Mouse (Mus musculus) adrenal gland, adult (tissue): ENCODE measurements at regions not wholly inside any gene's neighbourhood (a gene's known extent, or its start where the extent isn't known, plus 50 kb on each side); places are given as distances from the start of the nearest gene placed in this dataset.

ENCODE experiments used
- DNase-seq, 2 experiments: peaks; one replicate each; pipeline ENCODE4 v3.0.0; 2022 to 2023; ENCODE audit warnings: low spot score in 1 of 2; ENCODE audit not compliant: inconsistent age in 2 of 2

GRCm38 (mm10) chr8:7853169-7853568, 807.9 kb downstream of the Efnb2 start:
- no peak for DNase-seq

- no peak for DNase-seq
Observed at GRCm38 (mm10) chr8:7850573-7850972, 810.5 kb downstream of the Efnb2 start.

DNA sequence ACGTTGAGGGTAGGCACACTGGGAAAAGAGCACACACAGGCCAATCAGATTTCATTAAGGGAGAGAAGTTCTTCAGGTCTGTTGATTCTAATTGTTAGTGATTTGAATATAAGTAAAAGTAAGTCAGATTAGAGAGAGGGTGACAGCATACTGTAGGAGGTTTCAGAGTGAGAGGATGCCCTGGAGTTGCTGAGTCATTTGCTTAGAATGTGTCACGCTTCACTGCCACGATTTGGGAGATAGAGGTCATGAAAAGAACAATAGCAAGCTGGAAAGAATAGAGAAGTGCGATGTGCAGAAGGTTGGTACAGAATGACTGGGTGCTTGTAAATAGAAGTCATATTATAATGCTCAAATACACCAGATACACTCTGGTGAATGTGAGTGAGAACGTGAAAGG, 829.1 kb downstream of the Efnb2 start:
- DNase-seq, result no peak

DNA sequence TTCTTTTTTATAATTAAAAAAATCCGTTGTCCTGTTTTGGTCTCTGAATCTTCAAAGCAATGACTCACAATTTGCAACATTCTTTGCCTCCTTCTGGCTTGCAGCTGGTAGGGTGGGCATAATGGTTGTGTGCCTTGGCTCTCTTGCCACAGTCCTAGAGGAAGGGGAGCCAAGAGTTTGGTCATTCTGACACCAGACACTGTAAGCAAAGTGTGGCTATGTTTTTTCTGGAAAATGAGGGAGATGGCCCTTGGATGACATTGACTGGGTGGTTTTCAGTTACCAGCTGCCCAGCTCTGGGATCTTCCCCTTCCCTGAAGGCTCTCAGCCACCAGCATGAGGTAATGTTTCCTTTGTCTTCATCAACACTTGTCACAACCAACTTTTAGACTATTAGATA, 833.2 kb downstream of the Efnb2 start:
- DNase-seq, result no peak

- no peak for DNase-seq
Observed at GRCm38 (mm10) chr8:7808395-7808794, 852.6 kb downstream of the Efnb2 start.

- DNase-seq, result no peak
Observed at GRCm38 (mm10) chr8:7799221-7799620, 861.8 kb downstream of the Efnb2 start.

DNA sequence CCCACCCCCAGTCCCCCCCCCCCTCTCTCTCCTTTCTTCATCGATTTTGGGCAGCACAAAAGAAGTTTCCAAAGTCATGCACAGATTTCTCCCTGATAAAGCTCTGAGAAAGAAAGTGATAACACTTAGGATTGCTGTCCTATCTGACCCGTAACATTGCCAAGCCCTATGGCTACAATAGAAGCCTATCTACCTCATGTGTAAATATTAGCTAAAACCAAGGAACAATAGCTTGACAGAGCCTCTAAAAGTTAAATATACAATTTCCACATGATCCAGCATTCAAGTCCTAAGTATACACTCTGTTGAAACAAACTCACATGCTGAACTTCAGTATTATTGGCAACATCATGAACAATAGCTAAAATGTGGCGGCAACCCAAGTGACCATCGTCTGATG, 864.9 kb downstream of the Efnb2 start:
- DNase-seq, result peak in 1 of 2 experiments; percentile 5

DNA sequence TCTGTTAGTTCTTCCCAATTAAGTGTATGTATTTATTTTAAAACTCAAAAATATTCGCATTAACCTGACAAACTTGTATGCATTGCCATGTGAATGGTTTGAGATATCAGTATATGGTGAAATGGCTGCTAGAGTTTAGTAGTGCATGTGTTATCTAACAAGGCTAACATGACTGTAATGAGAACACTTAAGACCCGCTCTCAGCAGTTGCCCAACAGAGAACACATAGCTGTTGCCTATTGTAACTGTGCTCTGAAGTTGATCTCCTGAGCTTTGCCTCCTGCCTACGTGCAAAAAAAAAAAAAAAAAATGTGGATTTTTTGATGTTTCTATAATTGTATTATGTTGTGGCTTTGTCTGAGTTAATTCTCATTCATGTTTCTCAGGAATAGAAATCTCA, 897.2 kb downstream of the Efnb2 start:
- DNase-seq, result no peak

- DNase-seq, result no peak
Observed at GRCm38 (mm10) chr8:7760987-7761386, 900.1 kb downstream of the Efnb2 start.

DNA sequence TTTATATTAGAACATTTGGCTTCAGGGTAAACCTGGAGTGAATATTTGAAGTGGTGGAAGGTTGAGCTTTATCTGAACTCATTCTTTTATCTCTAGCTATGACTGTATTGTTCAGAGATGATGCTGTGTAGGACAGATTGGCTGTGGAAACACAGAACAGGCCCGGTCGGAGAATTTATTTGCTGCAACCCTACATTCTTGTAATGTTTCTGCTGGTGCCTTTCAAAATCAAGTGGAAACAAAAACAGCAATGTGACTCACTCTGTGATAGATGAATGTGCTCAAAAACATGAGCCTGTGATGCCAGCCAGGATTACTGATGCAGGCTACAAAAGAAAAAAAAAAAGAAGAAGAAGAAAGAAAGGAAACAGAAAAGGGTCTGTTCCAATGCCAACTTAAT, 928.3 kb downstream of the Efnb2 start:
- DNase-seq, result peak in 1 of 2 experiments; percentile 9

DNA sequence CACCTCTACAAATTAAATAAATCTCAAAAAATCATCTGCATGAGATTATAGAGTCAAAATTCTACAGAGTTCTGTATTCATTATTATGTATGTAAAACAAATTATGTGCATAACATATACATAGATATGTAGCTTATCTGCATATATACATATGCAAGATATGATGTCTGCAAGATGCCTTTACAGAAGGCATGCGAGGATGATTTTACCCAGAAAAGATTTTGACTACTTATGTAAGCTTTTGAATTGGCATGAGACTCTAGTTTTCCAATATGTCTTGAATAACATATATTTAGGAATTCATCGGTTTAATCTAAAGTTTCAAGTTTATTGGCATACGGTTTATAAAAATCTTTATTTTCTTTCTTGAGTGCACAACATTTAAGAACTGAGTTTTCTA, 939.2 kb downstream of the Efnb2 start:
- no peak for DNase-seq

GRCm38 (mm10) chr8:7718898-7719696, 941.9 kb downstream of the Efnb2 start:
- no peak for DNase-seq

- no peak for DNase-seq
Observed at GRCm38 (mm10) chr8:7710764-7711163, 950.3 kb downstream of the Efnb2 start.

GRCm38 (mm10) chr8:7709406-7709805, 951.6 kb downstream of the Efnb2 start:
- DNase-seq, result no peak

GRCm38 (mm10) chr8:7691355-7691996, 969.6 kb downstream of the Efnb2 start:
- DNase-seq, result no peak

DNA sequence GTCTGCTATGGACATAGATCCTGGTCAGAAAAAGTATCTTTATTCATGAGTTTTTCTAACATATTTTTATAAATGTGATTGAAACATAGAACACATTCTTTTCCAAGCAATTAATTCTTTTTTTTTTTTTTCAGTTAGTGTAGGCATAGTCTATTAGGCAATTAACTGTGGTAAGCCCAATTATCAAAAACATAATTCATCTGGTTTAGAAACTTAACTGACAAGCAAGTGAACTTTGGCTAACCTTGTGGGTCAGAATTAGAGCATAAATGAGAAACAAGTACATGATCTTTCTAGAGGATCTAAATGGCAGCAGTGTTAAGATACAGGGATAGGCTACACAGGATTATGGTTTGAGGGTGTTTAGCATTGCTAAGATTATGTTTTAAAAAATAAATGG, 1007.2 kb downstream of the Efnb2 start:
- no peak for DNase-seq
